Mouse (Mus musculus) kidney, embryonic 14.5 days (tissue): Measurements from ENCODE around the gene Lsm2. TPM values are rescaled to one million over a fixed set of nuclear protein-coding genes. Genes with fewer than 3 reads are reported as not detected.

Source experiments
- ATAC-seq: fragments of 200-750 bp; cut with Nextera tagmentation; 2 replicates; pipeline ENCODE4 v1.8.0; 2017; ENCODE audit warnings: moderate number of reproducible peaks, mild to moderate bottlenecking, moderate TSS enrichment, moderate library complexity; ENCODE audit not compliant: low FRiP score, low TSS enrichment
- H3K27ac ChIP-seq: fragments of 300-500 bp; sonication (generic); 2 replicates; pipeline ENCODE4 v1.5.1; 2014; ENCODE audit warnings: low read depth, mild to moderate bottlenecking, low read length, moderate library complexity, mixed read lengths
- H3K27me3 ChIP-seq: fragments of 300-500 bp; sonication (generic); 2 replicates; pipeline ENCODE4 v1.6.1; 2014; ENCODE audit warnings: mild to moderate bottlenecking, low read length; ENCODE audit not compliant: control insufficient read depth, insufficient read depth
- H3K36me3 ChIP-seq: fragments of 300-500 bp; sonication (generic); 2 replicates; pipeline ENCODE4 v1.6.1; 2014; ENCODE audit warnings: low read length, mixed read lengths; ENCODE audit not compliant: control insufficient read depth, insufficient read depth
- H3K4me1 ChIP-seq: fragments of 300-500 bp; sonication (generic); 2 replicates; pipeline ENCODE4 v1.6.1; 2014; ENCODE audit warnings: low read length, mixed read lengths; ENCODE audit not compliant: control insufficient read depth, insufficient read depth
- H3K4me2 ChIP-seq: fragments of 300-500 bp; sonication (generic); replicated peaks from 2 replicates; pipeline ENCODE4 v1.6.1; 2014; ENCODE audit warnings: low read depth, mild to moderate bottlenecking, low read length
- H3K4me3 ChIP-seq: fragments of 300-500 bp; sonication (generic); 2 replicates; pipeline ENCODE4 v1.5.1; 2014; ENCODE audit warnings: mild to moderate bottlenecking, low read length
- H3K9ac ChIP-seq: fragments of 300-500 bp; sonication (generic); 2 replicates; pipeline ENCODE4 v1.6.1; 2014; ENCODE audit warnings: low read depth, mild to moderate bottlenecking, low read length, moderate library complexity
- H3K9me3 ChIP-seq: fragments of 300-500 bp; sonication (generic); 2 replicates; pipeline ENCODE4 v1.6.1; 2016; ENCODE audit warnings: low read length; ENCODE audit not compliant: control insufficient read depth
- WGBS: fragments of 180-500 bp; shearing (Covaris S2); extraction: QIAGEN DNeasy Blood & Tissue Kit; methylation state at CpG from one replicate; pipeline ENCODE4 v1.1.7; 2014; 5-methylcytosine and 5-hydroxymethylcytosine counted together
- polyA plus RNA-seq: library from polyadenylated mRNA; unstranded; fragments of >200 nt; fragmentation: Nextera tagmentation; extraction: Ambion mirVana; gene quantifications from 2 replicates; pipeline ENCODE4 v1.2.1, GENCODE M21; 2014

The Lsm2 gene
- polyA plus RNA-seq, 1 experiment from 2014 or later, result 246 TPM

DNA sequence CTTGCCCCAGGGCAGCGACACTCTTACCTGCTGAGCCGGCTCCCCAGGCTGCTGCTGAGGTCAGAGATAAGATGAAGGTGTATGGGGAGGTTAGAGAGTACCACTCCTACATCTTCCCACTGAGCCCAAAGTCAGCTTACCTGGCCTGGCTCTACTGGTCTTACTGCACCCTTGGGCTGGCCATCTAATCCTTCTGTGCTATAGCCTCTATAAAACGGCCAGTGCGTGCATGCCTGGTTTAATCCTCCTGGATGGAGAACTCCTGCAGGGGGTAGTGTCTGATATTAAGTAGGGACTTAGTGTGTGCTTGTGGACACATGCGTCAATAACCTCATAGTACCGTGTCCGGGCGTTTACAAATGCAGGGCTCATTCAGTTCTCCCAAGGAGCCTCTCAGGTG is 38.9 kb downstream of the Lsm2 start:
- Histone ChIP-seq H3K27me3 (no peaks in the 10 kb centered on the region), H3K4me2 (no peak overlapping the region), H3K4me3 (no peak overlapping the region), H3K27ac (no peak overlapping the region), H3K9ac (no peak overlapping the region), H3K36me3 (peaks cover 9% of the 10 kb centered on the region), H3K4me1 (peaks cover 10% of the 10 kb centered on the region), H3K9me3 (no peaks in the 10 kb centered on the region)
- WGBS, result 89% methylated on average over 8 of the region's 8 CpGs
- ATAC-seq, result no peak

DNA sequence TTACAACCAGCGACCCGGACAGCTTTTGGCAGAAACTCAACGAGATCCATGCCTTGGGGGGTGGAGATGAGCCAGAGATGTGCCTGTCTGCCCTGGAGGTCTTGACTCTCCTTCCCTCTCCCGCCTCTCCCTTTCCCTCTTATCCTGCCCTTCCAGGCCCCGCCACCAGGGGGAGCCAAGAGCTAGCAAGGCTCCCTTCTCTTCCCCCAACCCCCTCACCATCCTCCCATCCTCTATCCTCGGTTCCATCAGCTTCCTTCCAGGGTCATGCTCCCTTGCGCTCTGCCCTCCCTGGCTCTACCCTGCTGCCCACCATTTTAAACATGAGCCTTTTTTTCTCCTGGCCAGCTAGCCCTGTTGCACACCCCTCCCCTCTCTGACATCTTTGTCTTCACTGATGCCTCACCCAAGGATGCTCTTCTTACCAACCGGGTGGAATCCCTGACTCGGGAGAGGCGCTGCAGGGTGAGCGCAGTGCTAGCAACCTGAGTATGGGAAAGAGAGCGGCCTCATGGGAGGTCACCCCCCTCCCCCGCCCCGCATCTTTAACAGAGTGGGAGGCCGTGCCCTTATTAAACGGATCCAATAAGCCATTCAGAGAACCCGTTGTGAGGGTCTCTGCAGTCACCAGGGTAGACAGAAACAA is 39.6 kb downstream of the Lsm2 start:
- Histone ChIP-seq H3K4me2 (peak overlapping the region; percentile 21; the same call in 1 of the 2 replicates), H3K9me3 (no peaks in the 10 kb centered on the region), H3K9ac (no peak overlapping the region), H3K27me3 (no peaks in the 10 kb centered on the region), H3K4me3 (0 out of 2 replicates have a peak overlapping the region, but pooled peaks have one; percentile 10), H3K27ac (peak overlapping the region; percentile 73; the same call in 1 of the 2 replicates), H3K36me3 (peaks cover 2% of the 10 kb centered on the region; the same call in 1 of the 2 replicates), H3K4me1 (peaks cover 14% of the 10 kb centered on the region)
- WGBS, result 8% methylated on average over 17 of the region's 17 CpGs
- peak; percentile 70 for ATAC-seq

DNA sequence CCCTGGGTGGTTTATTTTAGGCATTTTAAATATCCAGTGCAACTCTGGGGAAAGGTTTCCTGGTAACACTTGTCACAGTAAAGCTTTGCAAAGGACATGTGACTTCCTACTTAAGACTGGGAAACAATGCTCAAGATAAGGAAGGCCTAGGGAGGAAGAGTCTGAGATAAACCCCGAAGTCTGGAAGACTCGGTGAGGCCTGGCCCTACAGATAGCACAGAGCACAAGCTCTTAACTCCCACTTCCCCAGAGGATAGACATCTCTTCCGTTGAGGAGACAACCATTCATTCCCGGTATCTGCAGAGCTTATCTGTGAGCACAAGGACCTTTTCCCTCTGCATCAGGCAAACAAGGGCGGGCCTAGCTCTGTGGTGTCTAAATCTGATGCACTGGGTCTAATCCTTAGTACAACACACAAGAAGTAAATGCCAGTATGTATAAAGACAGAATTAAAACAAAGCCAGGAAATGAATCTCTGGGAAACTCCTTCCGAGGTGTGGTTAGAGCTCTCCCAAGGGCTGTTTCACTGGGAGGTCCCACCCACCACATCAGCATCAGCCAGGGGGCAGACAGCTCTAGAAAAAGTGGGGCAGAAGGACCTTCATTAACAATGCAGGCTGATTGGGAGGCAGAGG is 40.3 kb downstream of the Lsm2 start:
- peaks cover 16% of the 10 kb centered on the region for H3K4me1 ChIP-seq
- no peak overlapping the region for H3K9ac ChIP-seq
- H3K4me3 ChIP-seq, result no peak overlapping the region
- H3K27ac ChIP-seq, result peak overlapping the region; percentile 73; the same call in 1 of the 2 replicates
- H3K4me2 ChIP-seq, result no peak overlapping the region
- WGBS, result 66% methylated on average over 6 of the region's 6 CpGs
- H3K9me3 ChIP-seq, result no peaks in the 10 kb centered on the region
- no peaks in the 10 kb centered on the region for H3K27me3 ChIP-seq
- no peak for ATAC-seq
- no peaks in the 10 kb centered on the region; the same call in 1 of the 2 replicates for H3K36me3 ChIP-seq

DNA sequence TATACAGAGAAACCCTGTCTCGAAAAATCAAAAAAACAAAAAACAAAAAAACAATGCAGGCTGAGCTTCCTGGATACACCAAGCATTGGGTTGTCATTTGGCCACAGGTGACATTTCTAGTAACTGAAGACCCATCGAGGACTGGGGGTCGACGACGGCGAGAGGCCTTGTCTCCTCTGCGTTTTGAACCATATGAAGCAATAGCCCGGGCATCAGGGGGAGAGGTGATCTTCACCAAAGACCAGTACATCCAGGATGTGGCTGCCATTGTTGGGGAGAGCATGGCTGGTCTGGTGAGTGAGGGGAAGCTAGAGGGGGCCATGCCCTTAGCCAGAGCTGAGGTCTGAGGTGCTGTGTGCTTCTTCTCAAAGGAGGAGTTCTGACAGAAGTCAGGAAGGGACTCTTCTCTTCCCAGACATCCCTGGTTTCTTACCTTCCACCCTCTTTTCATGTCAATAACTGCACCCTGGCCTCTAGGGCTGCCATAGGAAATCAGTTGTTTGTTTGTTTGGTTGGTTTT is 40.9 kb downstream of the Lsm2 start:
- Histone ChIP-seq H3K27ac (no peak overlapping the region), H3K4me3 (no peak overlapping the region), H3K9ac (no peak overlapping the region), H3K9me3 (no peaks in the 10 kb centered on the region), H3K36me3 (no peaks in the 10 kb centered on the region), H3K27me3 (no peaks in the 10 kb centered on the region), H3K4me1 (peaks cover 16% of the 10 kb centered on the region), H3K4me2 (no peak overlapping the region)
- no peak for ATAC-seq
- 92% methylated on average over 8 of the region's 8 CpGs for WGBS

DNA sequence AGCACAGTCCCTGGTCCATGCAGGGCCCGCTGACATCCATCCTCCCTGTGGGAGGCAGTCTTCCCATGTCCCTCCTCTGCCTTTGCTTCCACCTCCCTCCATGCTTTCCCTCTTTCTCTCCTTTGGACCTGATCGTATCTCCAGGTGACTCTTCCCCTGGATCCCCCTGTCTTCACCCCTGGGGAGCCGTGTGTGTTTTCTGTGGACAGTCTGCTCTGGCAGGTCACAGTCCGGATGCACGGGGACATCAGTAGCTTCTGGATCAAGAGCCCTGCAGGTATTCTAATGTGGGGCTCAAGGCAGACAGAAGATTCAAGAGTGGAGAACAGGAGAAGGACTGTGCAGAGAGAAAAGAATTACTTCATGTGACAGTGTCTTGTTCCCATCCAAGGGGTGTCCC is 41.6 kb downstream of the Lsm2 start:
- Histone ChIP-seq H3K27ac (no peak overlapping the region), H3K36me3 (no peaks in the 10 kb centered on the region), H3K9ac (no peak overlapping the region), H3K9me3 (no peaks in the 10 kb centered on the region), H3K4me1 (peaks cover 16% of the 10 kb centered on the region), H3K4me2 (no peak overlapping the region), H3K27me3 (no peaks in the 10 kb centered on the region), H3K4me3 (no peak overlapping the region)
- ATAC-seq, result no peak
- WGBS, result 85% methylated on average over 5 of the region's 5 CpGs

DNA sequence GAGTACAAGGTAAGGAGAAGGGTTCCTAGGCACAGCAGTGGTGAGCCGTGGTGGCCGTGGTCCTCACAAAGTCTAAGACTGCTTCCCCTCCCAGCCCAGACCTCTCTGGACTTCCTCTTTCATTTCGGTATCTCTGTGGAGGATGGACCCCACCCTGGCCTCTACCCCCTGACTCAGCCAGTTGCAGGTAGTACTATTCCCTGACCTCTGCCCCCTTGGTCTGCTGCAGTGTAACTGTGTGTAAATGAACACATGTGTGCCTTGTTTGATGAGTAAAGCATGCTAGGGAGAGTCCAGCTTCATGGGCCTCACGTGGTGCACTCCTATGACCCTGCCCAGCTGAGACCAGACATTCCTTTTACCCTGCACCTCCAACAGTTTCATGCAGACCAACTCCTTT is 42.1 kb downstream of the Lsm2 start:
- Histone ChIP-seq H3K4me1 (peaks cover 16% of the 10 kb centered on the region), H3K27me3 (no peaks in the 10 kb centered on the region), H3K36me3 (no peaks in the 10 kb centered on the region), H3K27ac (no peak overlapping the region), H3K4me2 (no peak overlapping the region), H3K9me3 (no peaks in the 10 kb centered on the region), H3K9ac (no peak overlapping the region), H3K4me3 (no peak overlapping the region)
- no peak for ATAC-seq
- WGBS, result 70% methylated on average over 4 of the region's 4 CpGs

DNA sequence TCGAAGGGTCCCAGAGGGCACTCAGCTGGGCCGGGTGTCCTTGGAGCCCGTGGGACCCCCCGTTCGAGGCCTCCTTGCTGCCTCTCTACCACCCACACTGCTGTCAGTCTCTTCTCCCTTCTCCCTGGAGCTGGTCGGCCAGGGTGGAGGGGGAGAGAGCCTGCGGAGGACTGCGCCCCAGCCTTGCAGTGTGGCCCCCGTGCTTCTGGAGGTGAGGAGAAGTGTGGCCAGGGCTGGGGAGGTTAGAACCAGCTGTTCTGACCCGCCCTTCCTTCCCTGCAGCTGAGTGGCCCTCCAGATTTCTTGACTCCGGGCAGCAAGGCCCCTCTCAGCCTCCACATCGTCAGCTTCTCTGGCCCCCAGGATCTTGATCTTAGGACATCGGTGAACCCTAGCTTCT is 42.6 kb downstream of the Lsm2 start:
- Histone ChIP-seq H3K4me3 (no peak overlapping the region), H3K9ac (no peak overlapping the region), H3K4me1 (peaks cover 16% of the 10 kb centered on the region), H3K27ac (no peak overlapping the region), H3K9me3 (no peaks in the 10 kb centered on the region), H3K36me3 (no peaks in the 10 kb centered on the region), H3K4me2 (no peak overlapping the region), H3K27me3 (no peaks in the 10 kb centered on the region)
- 74% methylated on average over 13 of the region's 13 CpGs for WGBS
- ATAC-seq, result no peak

DNA sequence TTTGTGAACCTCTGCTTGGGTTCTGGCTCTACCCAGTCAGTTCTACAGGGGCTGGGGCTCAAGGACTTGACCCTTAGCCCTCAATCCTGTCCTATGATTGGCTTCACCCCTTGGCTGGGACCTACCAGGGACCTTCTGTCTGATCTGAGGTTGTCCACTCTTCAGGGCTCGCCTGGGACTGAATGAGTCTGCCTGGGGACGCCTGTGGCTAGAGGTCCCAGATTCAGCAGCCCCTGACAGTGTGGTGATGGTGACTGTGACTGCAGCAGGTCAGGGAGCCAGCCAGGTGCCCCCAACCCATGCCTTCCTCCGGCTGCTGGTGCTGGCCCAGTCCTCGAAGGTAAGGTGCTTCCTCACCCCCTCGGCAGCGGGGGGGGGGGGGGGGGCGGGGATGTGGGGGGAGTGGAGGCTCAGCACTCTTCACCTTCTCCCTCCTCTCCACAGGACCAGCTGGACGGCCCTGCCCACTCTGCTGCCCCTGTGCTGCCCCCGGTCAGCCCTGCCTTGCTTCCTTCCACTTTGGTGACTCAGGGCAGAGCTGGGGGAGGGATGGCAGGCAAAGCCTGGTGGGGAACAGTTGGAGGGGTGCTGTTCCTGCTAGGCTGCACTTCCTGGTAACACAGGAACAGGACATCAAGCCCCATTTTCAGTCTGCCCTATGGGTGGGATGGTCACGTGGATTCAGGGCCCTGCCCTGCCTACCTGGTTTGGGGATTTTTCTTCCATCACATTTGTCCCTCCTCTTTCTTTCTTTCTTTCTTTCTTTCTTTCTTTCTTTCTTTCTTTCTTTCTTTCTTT is 43.2 kb downstream of the Lsm2 start:
- 66% methylated on average over 7 of the region's 10 CpGs for WGBS
- H3K36me3 ChIP-seq, result no peaks in the 10 kb centered on the region
- no peak overlapping the region for H3K4me2 ChIP-seq
- H3K4me3 ChIP-seq, result no peak overlapping the region
- no peak for ATAC-seq
- peaks cover 21% of the 10 kb centered on the region for H3K4me1 ChIP-seq
- H3K9me3 ChIP-seq, result no peaks in the 10 kb centered on the region
- no peak overlapping the region for H3K27ac ChIP-seq
- no peak overlapping the region for H3K9ac ChIP-seq
- no peaks in the 10 kb centered on the region for H3K27me3 ChIP-seq
